Mouse (Mus musculus) heart, postnatal 0 days (tissue): ENCODE measurements around the gene Dhx16.
A peak's percentile ranks its signal among the peaks of the same experiment; 100 is the strongest.

Source experiments
- CTCF ChIP-seq: IDR thresholded peaks from 2 replicates; pipeline ENCODE4 v1.5.1; 2016; ENCODE audit warnings: antibody characterized with exemption, control low read depth, low read depth
- EP300 ChIP-seq: IDR thresholded peaks from 2 replicates; pipeline ENCODE4 v1.6.1; 2016; ENCODE audit warnings: antibody characterized with exemption, low read depth

DNA sequence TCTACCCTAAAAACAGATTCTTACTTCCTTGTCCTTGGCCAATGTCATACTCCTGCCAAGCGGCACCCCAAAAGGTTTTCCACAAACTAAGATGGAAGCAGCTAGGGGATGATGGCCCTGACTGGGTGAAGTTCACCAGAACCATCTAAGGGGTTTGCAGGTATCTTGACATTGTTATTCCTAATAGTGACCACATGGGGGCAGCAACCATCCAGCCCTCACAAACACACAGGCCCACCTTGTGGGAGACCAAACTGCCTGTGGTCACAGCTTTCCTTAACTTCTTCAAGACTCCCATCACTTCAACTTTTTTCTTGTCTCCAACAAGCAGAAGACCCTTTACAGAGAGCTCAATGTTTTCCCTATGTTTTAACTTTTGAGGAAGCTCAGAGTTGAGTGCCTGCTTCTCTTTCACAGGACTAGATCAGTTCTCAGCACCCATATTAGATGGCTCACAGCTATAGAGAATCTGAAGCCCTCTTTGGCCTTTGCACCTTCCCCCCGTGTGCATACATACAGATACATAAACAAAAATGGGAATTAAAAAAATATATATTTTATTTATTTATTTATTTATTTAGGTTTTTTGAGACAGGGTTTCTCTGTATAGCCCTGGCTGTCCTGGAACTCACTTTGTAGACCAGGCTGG, 58.2 kb downstream of the Dhx16 start:
- TF ChIP-seq CTCF (peak; percentile 77), EP300 (no peak)
